Mouse (Mus musculus) heart, embryonic 11.5 days (tissue): Measurements from ENCODE around the gene Piga. TPM values are rescaled to one million over a fixed set of nuclear protein-coding genes. Genes with fewer than 3 reads are reported as not detected.

Source experiments
- ATAC-seq: fragments of 200-750 bp; cut with Nextera tagmentation; replicated peaks from 2 replicates; pipeline ENCODE4 v1.8.0; 2017; ENCODE audit warnings: moderate library complexity; ENCODE audit not compliant: insufficient number of reproducible peaks, low FRiP score, low TSS enrichment
- H3K27ac ChIP-seq: fragments of 300-500 bp; sonication (generic); 2 replicates; pipeline ENCODE4 v1.5.1; 2014; ENCODE audit warnings: mild to moderate bottlenecking, low read depth, low read length
- H3K27me3 ChIP-seq: fragments of 300-500 bp; sonication (generic); 2 replicates; pipeline ENCODE4 v1.6.1; 2014; ENCODE audit warnings: mild to moderate bottlenecking, low read length, mixed read lengths; ENCODE audit not compliant: control insufficient read depth, insufficient read depth
- H3K36me3 ChIP-seq: fragments of 300-500 bp; sonication (generic); 2 replicates; pipeline ENCODE4 v1.6.1; 2014; ENCODE audit warnings: mild to moderate bottlenecking, low read length, moderate library complexity, mixed read lengths; ENCODE audit not compliant: control insufficient read depth, insufficient read depth
- H3K4me1 ChIP-seq: fragments of 300-500 bp; sonication (generic); 2 replicates; pipeline ENCODE4 v1.6.1; 2014; ENCODE audit warnings: low read length; ENCODE audit not compliant: control insufficient read depth, insufficient read depth
- H3K4me2 ChIP-seq: fragments of 300-500 bp; sonication (generic); 2 replicates; pipeline ENCODE4 v1.6.1; 2014; ENCODE audit warnings: mild to moderate bottlenecking, moderate library complexity
- H3K4me3 ChIP-seq: fragments of 300-500 bp; sonication (generic); 2 replicates; pipeline ENCODE4 v1.5.1; 2014; ENCODE audit warnings: low read depth, low read length
- H3K9ac ChIP-seq: fragments of 300-500 bp; sonication (generic); 2 replicates; pipeline ENCODE4 v1.6.1; 2014; ENCODE audit warnings: mild to moderate bottlenecking, low read depth, low read length, moderate library complexity
- H3K9me3 ChIP-seq: fragments of 300-500 bp; sonication (generic); replicated peaks from 2 replicates; pipeline ENCODE4 v1.6.1; 2016; ENCODE audit warnings: low read length; ENCODE audit not compliant: control insufficient read depth
- WGBS: fragments of 180-500 bp; shearing (Covaris S2); extraction: QIAGEN DNeasy Blood & Tissue Kit; methylation state at CpG from one replicate; pipeline ENCODE4 v1.1.7; 2014; ENCODE audit not compliant: insufficient replicate concordance; 5-methylcytosine and 5-hydroxymethylcytosine counted together
- polyA plus RNA-seq: library from polyadenylated mRNA; unstranded; fragments of >200 nt; fragmentation: Nextera tagmentation; extraction: Ambion mirVana; gene quantifications from 2 replicates; pipeline ENCODE4 v1.2.1, GENCODE M21; 2014

Piga gene
- 10.0 and 11.2 TPM in 2 replicates for polyA plus RNA-seq

GRCm38 (mm10) chrX:164419471-164419939, at the start of gene Piga:
Gene Piga (plus strand): TSS chrX:164419787.
- peak within 1 kb of the TSS; percentile 71; the same call in 1 of the 2 replicates for H3K27ac ChIP-seq
- peak within 1 kb of the TSS; percentile 84 for H3K9ac ChIP-seq
- H3K36me3 ChIP-seq: no peaks in the 10 kb centered on the region
- WGBS: 8% methylated on average over 40 of the region's 40 CpGs
- H3K4me3 ChIP-seq: peak within 1 kb of the TSS; percentile 58
- no peaks in the 10 kb centered on the region for H3K4me1 ChIP-seq
- ATAC-seq: peak; percentile 99
- H3K4me2 ChIP-seq: peak within 1 kb of the TSS; percentile 63
- no peaks in the 10 kb centered on the region for H3K9me3 ChIP-seq
- H3K27me3 ChIP-seq: no peaks in the 10 kb centered on the region

GRCm38 (mm10) chrX:164370576-164370975, 49.0 kb upstream of the Piga start:
- H3K9ac ChIP-seq: no peak overlapping the region
- no peak overlapping the region for H3K4me3 ChIP-seq
- 75% methylated on average over 3 of the region's 3 CpGs for WGBS
- ATAC-seq: no peak
- no peak overlapping the region for H3K4me2 ChIP-seq
- no peak overlapping the region for H3K27ac ChIP-seq
- H3K9me3 ChIP-seq: no peaks in the 10 kb centered on the region
- H3K36me3 ChIP-seq: no peaks in the 10 kb centered on the region
- no peaks in the 10 kb centered on the region for H3K4me1 ChIP-seq
- no peaks in the 10 kb centered on the region for H3K27me3 ChIP-seq

DNA sequence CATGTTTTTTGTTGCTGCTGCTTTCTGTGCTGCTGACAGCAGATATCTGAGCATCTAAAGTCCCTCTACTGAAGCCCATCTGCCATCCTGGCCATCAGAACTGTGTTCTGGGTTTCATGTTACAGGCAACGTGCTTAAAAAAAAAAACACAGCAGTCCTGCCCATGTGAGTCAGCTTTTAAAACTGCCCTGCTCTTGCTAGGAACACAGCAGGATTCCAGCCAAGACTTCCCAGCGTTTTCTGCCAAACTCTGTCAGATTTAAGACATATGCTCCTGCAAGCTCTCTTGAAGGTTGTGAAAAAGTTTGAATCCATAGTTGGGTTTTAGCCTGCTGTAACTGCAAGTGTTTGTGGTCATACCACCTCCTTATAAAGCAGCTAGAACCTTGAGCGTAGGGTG, 46.5 kb upstream of the Piga start, which contains the start of gene Vegfd:
Gene Vegfd, plus strand, starts transcription at position 298 of the 400 bp plus-strand sequence.
- H3K9ac ChIP-seq: no peak within 1 kb of the TSS
- H3K4me1 ChIP-seq: no peaks in the 10 kb centered on the region
- no peak within 1 kb of the TSS for H3K4me3 ChIP-seq
- no peak within 1 kb of the TSS for H3K4me2 ChIP-seq
- 17% methylated on average over 3 of the region's 3 CpGs for WGBS
- no peaks in the 10 kb centered on the region for H3K27me3 ChIP-seq
- H3K27ac ChIP-seq: no peak within 1 kb of the TSS
- H3K9me3 ChIP-seq: no peaks in the 10 kb centered on the region
- no peaks in the 10 kb centered on the region for H3K36me3 ChIP-seq
- no peak for ATAC-seq

- WGBS: 56% methylated on average over 5 of the region's 5 CpGs
- ATAC-seq: no peak
Observed at GRCm38 (mm10) chrX:164374586-164374985, 45.0 kb upstream of the Piga start.

DNA sequence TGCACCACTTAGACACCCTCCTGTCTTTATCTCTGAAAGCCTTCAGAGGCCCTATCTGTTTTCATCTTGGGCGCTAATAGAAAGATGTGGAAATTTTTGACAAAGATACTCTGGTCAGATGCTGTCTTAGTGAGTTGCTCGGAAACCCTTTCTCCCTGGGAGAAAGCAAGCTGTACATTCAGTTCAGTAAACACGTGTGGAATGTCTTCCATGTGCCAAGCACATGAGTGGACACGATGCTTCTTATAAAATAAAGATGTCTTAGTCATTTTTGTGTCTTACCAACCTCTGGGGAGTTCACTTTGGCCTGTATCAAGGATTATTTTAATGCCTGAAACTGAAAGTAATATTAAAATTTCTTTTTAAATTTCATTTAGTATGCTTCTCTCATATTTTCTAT, 39.9 kb upstream of the Piga start:
- no peaks in the 10 kb centered on the region for H3K36me3 ChIP-seq
- H3K27me3 ChIP-seq: no peaks in the 10 kb centered on the region
- no peaks in the 10 kb centered on the region for H3K9me3 ChIP-seq
- no peak overlapping the region for H3K4me2 ChIP-seq
- 65% methylated on average over 4 of the region's 4 CpGs for whole genome bisulfite sequencing
- ATAC-seq: no peak
- no peak overlapping the region for H3K27ac ChIP-seq
- H3K4me1 ChIP-seq: no peaks in the 10 kb centered on the region
- H3K4me3 ChIP-seq: no peak overlapping the region
- no peak overlapping the region for H3K9ac ChIP-seq

More at GRCm38 (mm10) chrX:164374586-164374985, 45.0 kb upstream of the Piga start:
- Histone ChIP-seq H3K9me3 (no peaks in the 10 kb centered on the region), H3K4me2 (no peak overlapping the region), H3K4me3 (no peak overlapping the region), H3K36me3 (no peaks in the 10 kb centered on the region), H3K27ac (no peak overlapping the region), H3K9ac (no peak overlapping the region), H3K4me1 (no peaks in the 10 kb centered on the region), H3K27me3 (no peaks in the 10 kb centered on the region)

DNA sequence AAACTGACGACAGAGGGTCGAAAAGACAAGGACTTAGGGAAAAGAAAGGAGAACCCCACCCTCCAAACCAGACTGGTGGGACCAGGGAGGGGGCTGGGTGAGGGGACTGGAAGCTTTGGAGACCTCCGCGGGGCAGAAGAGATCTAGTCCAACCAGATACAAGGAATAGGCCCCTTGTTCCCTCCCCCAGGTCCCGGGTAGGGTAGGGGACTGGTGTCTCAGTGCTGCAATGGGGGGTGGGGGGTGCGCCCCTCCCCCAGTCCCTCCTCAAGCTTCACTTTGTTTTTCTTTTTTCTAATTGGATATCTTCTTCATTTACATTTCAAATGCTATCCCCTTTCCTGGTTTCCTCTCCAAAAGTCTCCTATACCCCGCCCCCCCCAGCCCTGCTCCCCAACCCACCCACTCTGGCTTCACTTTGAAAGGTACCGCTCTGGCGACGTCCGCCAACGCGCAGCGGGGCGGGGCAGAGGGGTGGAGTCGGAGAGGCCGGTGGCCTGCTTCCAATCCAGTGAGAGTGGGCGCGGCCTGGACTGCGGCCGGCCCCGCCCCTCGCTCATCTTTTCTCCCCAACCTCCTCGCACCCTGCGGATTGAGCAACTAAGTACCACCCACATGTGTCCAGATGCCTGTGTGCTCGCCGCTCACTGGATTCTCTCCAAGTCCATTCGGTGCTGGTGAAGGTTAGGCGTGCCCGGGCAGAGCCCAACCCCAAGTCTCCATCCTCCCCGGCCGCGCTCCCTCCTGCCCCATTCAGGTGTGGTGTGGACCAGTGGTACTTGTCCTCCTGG, 37.8 kb upstream of the Piga start:
- H3K36me3 ChIP-seq: no peaks in the 10 kb centered on the region
- ATAC-seq: peak; percentile 98
- H3K9me3 ChIP-seq: no peaks in the 10 kb centered on the region
- H3K27ac ChIP-seq: no peak overlapping the region
- peak overlapping the region; percentile 72 for H3K4me2 ChIP-seq
- no peaks in the 10 kb centered on the region for H3K27me3 ChIP-seq
- no peak overlapping the region for H3K9ac ChIP-seq
- H3K4me1 ChIP-seq: no peaks in the 10 kb centered on the region
- H3K4me3 ChIP-seq: peak overlapping the region; percentile 35
- 14% methylated on average over 31 of the region's 33 CpGs for WGBS

- no peak overlapping the region for H3K27ac ChIP-seq
- WGBS: 62% methylated on average over 4 of the region's 4 CpGs
- H3K4me1 ChIP-seq: no peaks in the 10 kb centered on the region
- H3K9ac ChIP-seq: no peak overlapping the region
- ATAC-seq: no peak
- no peaks in the 10 kb centered on the region for H3K36me3 ChIP-seq
- no peaks in the 10 kb centered on the region for H3K9me3 ChIP-seq
- no peak overlapping the region for H3K4me3 ChIP-seq
- H3K27me3 ChIP-seq: no peaks in the 10 kb centered on the region
- H3K4me2 ChIP-seq: no peak overlapping the region
Observed at GRCm38 (mm10) chrX:164394091-164394490, 25.5 kb upstream of the Piga start.

- no peaks in the 10 kb centered on the region for H3K27me3 ChIP-seq
- 53% methylated on average over 3 of the region's 3 CpGs for WGBS
Observed at GRCm38 (mm10) chrX:164398456-164398855, 21.1 kb upstream of the Piga start.

More at GRCm38 (mm10) chrX:164398456-164398855, 21.1 kb upstream of the Piga start:
- Histone ChIP-seq H3K36me3 (no peaks in the 10 kb centered on the region), H3K4me3 (no peak overlapping the region), H3K27ac (no peak overlapping the region), H3K9ac (no peak overlapping the region), H3K4me2 (no peak overlapping the region), H3K9me3 (no peaks in the 10 kb centered on the region), H3K4me1 (no peaks in the 10 kb centered on the region)
- ATAC-seq: no peak
